Mouse (Mus musculus): ENCODE measurements around the gene Sp3. TPM values are rescaled to one million over a fixed set of nuclear protein-coding genes. Genes with fewer than 3 reads are reported as not detected.
"Not testable (repeated sequence)": the region's sequence is repeated elsewhere in the genome, so short reads cannot be mapped to it uniquely, and the experiment has no call there.

Sp3 gene
- 10 to 100 TPM; 48.3 to 56.6 TPM for total RNA-seq (2021)
- long read RNA-seq, full-length matches to known transcripts = 18 of 24 reads
- long read RNA-seq, partial matches to known transcripts = 2 of 24 reads
- long read RNA-seq, other reads (novel, unspliced or antisense) = 4 of 24 reads

DNA sequence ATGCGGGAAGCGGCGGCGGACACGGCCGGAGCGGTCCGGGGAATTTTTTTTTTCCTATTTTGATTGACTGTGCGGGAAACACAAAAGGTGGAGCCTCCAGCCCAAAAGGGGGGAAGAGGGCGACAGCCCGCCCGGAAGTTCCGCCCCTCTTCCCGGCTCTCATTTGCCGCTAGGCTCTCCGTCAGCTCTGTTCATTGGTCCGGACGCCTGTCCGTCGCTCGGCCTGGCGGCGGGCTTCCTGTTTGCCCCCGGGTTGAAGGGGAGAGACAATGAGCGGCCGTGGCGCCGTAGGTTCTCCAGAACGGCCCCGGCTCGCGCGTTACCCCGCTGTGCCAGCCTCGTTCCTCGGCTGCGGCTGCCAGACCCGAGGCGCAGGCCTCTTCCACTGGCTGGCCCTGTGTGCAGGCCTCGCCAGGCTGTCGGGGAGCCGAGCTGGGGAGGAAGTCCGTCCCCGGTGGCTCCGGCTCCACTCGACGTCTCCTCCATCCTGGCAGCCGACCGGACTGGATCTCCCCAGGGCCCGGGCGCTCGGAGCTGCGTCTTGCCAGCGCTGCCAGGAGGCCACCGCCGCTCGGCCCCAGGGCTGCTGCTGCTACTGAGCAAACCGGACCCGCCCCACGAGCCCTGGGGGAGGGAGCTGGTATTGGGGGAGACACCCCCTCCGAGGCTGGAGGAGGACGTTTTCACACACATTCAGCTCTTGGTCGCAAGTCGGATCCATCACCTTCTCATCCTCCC, at the start of gene Sp3:
TSS of gene Sp3 (minus strand) at position 110 of the 738 bp plus-strand sequence.
- DNase-seq (ENCODE audit: low spot score in 2 of 2) = peak; percentile 97

GRCm38 (mm10) chr2:73029846-73030245, 49.6 kb upstream of the Sp3 start:
- DNase-seq (ENCODE audit: low spot score in 2 of 2) = no peak

- no peak for DNase-seq (ENCODE audit: low spot score in 2 of 2)
These were observed 47.8 kb upstream of the Sp3 start for GRCm38 (mm10) chr2:73028019-73028418.

DNA sequence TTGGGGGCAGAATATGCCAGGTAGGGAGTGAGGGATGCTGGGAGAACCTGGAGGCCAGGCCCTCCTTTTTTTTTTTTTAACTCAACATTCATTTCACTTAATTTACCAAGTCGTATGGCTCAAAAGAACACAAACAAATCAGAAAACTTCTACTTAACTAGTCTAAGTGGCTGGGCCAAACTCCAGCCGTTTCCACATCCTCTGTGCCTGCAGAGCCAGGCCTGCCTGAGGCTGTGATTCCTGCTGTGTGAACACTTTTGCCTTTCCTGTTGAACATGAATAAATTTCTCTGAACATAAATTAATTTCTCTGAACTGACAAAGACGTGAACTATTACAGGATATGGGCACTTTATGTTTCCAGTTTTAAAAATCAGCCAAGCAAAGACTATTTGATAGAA, 46.9 kb upstream of the Sp3 start:
- no peak for DNase-seq (ENCODE audit: low spot score in 2 of 2)

DNA sequence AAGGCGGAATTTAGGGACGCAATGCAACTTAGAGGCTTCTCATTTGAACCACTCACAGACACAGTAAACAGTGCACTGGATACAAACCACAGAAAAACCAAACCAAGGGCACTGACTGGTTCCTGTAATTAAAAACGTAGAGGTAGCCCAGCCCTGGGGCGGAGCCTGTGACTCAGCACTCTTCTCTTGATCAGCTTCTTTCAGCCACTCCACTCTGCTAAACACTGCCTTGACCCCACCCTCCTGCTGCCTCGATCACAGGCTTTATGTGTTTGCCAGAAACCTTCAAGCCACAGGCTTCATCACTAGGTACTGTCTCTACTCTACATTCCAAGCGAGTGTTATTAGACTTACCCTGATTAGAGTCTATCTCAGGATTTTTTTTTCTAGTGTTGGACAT, 43.6 kb upstream of the Sp3 start:
- DNase-seq (ENCODE audit: low spot score in 2 of 2) = no peak

DNA sequence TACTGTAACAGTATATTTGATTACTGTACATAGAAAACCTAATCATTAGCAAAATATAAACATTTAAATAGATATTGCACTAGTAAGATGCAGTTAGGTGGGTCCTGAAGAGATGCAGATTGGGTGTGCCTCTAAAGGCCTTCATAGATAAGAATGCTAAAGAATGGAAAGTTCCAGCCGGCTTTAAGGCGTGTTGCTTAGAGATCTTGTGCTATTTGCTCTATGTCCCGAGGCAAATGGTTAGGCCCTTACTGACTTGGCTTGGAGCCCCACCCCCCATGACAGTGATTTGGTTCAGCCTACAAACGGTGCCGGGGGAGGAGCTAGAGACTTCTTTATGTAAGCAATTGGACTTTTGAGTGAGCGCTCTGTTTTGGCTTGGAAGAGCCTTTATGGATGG, 40.8 kb upstream of the Sp3 start:
- DNase-seq (ENCODE audit: low spot score in 2 of 2) = no peak

DNA sequence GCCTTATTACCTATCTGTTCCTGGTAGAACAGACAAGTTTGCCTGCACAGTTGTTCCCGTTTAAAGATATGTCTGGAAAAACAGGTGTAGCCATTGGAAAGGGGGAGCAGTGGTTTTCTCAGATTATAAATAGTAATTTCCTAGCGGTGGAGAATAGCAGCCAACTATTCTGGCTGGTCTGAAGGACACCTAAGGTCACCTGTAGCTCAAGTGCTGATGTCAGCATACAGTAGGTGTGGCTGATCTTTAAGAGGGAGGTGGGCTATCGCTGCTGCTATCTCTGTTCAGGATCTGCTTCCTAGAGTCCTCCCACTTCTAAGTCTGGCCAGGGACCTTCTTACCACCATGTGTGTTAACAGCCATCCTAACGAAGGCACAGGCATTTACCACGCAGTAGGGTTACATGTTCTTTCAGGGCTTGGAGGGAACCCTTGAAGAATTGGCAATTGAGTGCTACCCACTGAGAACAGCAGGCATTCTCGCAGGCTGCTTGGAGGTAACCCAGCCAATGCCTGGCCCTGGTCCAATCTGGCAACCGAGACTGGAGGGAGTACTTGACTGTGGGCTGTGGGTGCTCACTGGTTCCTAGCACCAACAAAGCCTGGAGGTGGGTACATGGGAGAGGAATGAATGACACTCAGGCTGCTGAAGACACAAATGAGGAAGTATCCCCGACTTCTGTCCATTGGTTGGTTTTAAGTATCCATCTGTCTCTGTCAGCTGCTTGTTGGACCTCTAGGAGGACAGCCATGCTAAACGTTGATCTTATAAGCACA, 39.3 kb upstream of the Sp3 start:
- peak; percentile 87 to 88 for DNase-seq (ENCODE audit: low spot score in 2 of 2)

GRCm38 (mm10) chr2:73014063-73014462, 33.8 kb upstream of the Sp3 start:
- DNase-seq (ENCODE audit: low spot score in 2 of 2) = not testable (repeated sequence)

DNA sequence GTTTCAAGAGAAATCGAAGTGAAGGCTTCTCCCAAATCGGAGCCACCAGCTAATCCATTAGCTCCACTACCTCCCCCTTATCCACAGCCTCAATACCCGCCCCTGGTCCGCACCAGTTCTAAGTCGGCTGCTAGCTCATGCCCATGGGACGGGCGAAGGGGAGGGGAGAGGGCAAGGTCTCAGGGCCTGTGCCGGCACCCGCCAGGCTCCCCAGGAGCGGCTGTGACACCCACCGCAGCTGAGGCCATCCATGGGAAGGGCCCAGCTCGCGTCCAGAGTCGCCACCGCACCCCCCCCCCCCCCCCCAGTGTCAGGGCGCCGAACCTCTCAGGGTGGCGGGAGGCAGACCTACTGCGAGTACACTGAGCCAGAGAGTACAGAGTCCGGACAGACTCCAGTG, 32.4 kb upstream of the Sp3 start:
- no peak for DNase-seq (ENCODE audit: low spot score in 2 of 2)

- DNase-seq (ENCODE audit: low spot score in 2 of 2) = no peak
These were observed 27.2 kb upstream of the Sp3 start for GRCm38 (mm10) chr2:73007472-73007871.

- DNase-seq (ENCODE audit: low spot score in 2 of 2) = no peak
These were observed 25.6 kb upstream of the Sp3 start for GRCm38 (mm10) chr2:73005611-73006515.

- DNase-seq (ENCODE audit: low spot score in 2 of 2) = peak; percentile 43 to 65
These were observed 23.8 kb upstream of the Sp3 start for GRCm38 (mm10) chr2:73003751-73004717.

- DNase-seq (ENCODE audit: low spot score in 2 of 2) = no peak
These were observed 22.8 kb upstream of the Sp3 start for GRCm38 (mm10) chr2:73003049-73003448.

GRCm38 (mm10) chr2:73002451-73002850, 22.2 kb upstream of the Sp3 start:
- no peak for DNase-seq (ENCODE audit: low spot score in 2 of 2)

DNA sequence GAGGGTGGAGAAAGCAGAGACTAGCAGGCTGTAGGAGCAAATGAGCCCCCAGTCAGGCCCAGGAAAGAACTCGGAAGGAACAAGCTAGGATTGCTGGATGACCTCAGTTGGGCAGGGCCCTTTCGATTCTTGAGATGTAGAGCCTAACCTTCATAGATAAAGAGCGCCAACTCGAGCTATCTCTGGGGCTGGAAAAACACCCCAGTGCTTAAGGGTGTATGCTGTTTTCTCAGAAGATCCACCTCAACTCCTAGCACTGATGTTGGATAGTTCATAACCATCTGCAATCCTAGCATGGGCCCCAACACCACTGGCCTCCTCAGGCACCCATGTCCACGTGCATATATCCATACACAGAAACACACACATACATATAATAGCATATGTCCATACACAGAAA, 21.7 kb upstream of the Sp3 start:
- no peak for DNase-seq (ENCODE audit: low spot score in 2 of 2)

DNA sequence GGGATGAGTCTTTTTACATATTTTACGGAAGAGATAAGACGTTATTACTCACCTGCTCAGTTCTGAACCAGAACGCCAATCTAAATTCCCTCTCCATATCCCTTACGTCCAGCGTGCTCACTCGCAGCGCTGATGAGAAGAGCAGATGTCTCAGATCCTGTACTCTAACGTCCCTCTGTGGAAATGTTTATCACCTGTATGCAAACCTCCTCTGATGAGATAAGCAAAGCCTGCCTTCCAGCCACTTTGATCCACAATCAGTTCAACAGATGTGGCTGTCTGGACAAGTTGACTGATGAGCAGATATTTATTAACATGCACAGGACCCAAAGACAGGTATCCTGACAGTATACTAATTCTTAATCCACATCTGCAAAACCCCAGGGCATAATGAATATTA, 19.9 kb upstream of the Sp3 start:
- no peak for DNase-seq (ENCODE audit: low spot score in 2 of 2)

DNA sequence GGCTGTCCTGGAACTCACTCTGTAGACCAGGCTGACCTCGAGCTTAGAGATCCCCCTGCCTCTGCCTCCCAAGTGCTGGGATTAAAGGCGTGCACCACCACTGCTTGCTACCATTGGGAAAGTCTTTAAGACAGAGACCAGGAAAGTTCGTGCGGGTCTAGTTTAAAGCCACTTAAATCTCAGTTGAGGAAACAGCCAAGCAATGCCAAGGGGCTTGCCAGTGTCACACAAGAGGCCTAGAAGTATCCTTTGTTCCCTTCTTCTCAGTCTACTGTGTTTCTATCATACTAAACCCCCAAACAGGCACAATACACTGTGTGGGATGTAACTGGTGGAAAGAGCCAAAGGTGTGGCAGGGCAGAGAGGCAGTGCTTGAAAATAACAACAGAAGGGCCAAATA, 17.3 kb upstream of the Sp3 start:
- DNase-seq (ENCODE audit: low spot score in 2 of 2) = no peak

DNA sequence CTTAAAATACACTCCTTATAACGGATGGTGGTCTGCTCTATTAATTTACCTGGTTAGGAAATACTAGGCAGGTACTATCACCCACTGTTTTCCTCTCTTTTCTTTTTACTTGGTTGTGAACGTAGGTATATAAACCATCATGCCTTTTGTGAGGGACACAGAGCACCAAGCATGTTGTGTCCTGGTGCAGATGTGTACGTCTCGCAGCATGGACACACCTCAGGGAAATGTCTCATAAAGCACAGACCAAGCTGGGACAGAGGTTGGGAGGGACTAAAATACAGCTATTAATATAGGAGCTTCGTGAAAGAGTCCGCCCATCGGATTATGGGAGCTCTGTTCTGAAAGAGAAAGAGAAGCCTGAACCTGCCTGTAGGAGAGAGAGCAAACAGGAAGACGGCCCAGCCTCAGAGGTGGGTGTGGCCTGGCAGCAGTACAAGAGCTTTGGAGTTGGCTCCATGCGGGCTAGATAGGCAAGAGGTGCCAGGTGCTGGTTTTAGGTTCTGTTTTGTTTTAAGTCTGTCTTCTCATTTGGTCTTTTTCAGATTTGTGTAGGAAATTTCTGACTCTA, 16.6 kb upstream of the Sp3 start:
- DNase-seq (ENCODE audit: low spot score in 2 of 2) = no peak

GRCm38 (mm10) chr2:72995346-72996097, 15.3 kb upstream of the Sp3 start:
- DNase-seq (ENCODE audit: low spot score in 2 of 2) = peak; percentile 67 to 69

Data from layer of hippocampus, postnatal 10 days (tissue).